Mouse (Mus musculus): ENCODE measurements around the gene Fgf3. TPM values are rescaled to one million over a fixed set of nuclear protein-coding genes. Genes with fewer than 3 reads are reported as not detected.

Gene Fgf3
- not detected in 2 replicates for polyA plus RNA-seq (2012; ENCODE audit: insufficient read depth, insufficient read length, low replicate concordance, missing spikeins)

- Histone ChIP-seq H3K4me1 (ENCODE audit: control insufficient read depth, insufficient read depth, low read length) (peaks cover 11% of the 10 kb centered on the region), H3K4me3 (ENCODE audit: insufficient read depth, low read depth, low read length) (peak within 1 kb of the TSS; percentile 36), H3K27ac (ENCODE audit: insufficient read depth, low read depth, low read length) (no peak within 1 kb of the TSS)
- TF ChIP-seq CTCF (IDR thresholded peaks at IDR 0.05; ENCODE audit: insufficient read depth, low read depth, low read length) (no peak), POLR2A (IDR thresholded peaks at IDR 0.05; ENCODE audit: insufficient read depth, low read depth, low read length) (no peak)
- 8% methylated on average over 43 of the region's 43 CpGs for WGBS
Measured at GRCm38 (mm10) chr7:144837891-144838488, at the start of gene Fgf3. Fgf3 (plus strand) TSS chr7:144838083.

GRCm38 (mm10) chr7:144788631-144789030 lies 49.3 kb upstream of the Fgf3 start:
- no peak overlapping the region for H3K27ac ChIP-seq (ENCODE audit: insufficient read depth, low read depth, low read length)
- H3K4me1 ChIP-seq (ENCODE audit: control insufficient read depth, insufficient read depth, low read length), result no peaks in the 10 kb centered on the region
- no peak overlapping the region for H3K4me3 ChIP-seq (ENCODE audit: insufficient read depth, low read depth, low read length)
- no peak for TF ChIP-seq POLR2A (IDR thresholded peaks at IDR 0.05; ENCODE audit: insufficient read depth, low read depth, low read length)
- TF ChIP-seq CTCF (IDR thresholded peaks at IDR 0.05; ENCODE audit: insufficient read depth, low read depth, low read length), result no peak
- WGBS, result 50% methylated on average over 4 of the region's 4 CpGs

GRCm38 (mm10) chr7:144789601-144790556 lies 48.0 kb upstream of the Fgf3 start:
- Histone ChIP-seq H3K4me1 (ENCODE audit: control insufficient read depth, insufficient read depth, low read length) (no peaks in the 10 kb centered on the region), H3K27ac (ENCODE audit: insufficient read depth, low read depth, low read length) (no peak overlapping the region), H3K4me3 (ENCODE audit: insufficient read depth, low read depth, low read length) (peak overlapping the region; percentile 3; the same call in 1 of the 2 replicates)
- 56% methylated on average over 36 of the region's 36 CpGs for WGBS
- TF ChIP-seq CTCF (IDR thresholded peaks at IDR 0.05; ENCODE audit: insufficient read depth, low read depth, low read length) (no peak), POLR2A (IDR thresholded peaks at IDR 0.05; ENCODE audit: insufficient read depth, low read depth, low read length) (no peak)

- Histone ChIP-seq H3K27ac (ENCODE audit: insufficient read depth, low read depth, low read length) (no peak overlapping the region), H3K4me1 (ENCODE audit: control insufficient read depth, insufficient read depth, low read length) (no peaks in the 10 kb centered on the region), H3K4me3 (ENCODE audit: insufficient read depth, low read depth, low read length) (no peak overlapping the region)
- TF ChIP-seq POLR2A (IDR thresholded peaks at IDR 0.05; ENCODE audit: insufficient read depth, low read depth, low read length) (no peak), CTCF (IDR thresholded peaks at IDR 0.05; ENCODE audit: insufficient read depth, low read depth, low read length) (no peak)
- WGBS, result 88% methylated on average over 7 of the region's 7 CpGs
Measured at GRCm38 (mm10) chr7:144791426-144791825, 46.5 kb upstream of the Fgf3 start.

GRCm38 (mm10) chr7:144793296-144793695 lies 44.6 kb upstream of the Fgf3 start:
- TF ChIP-seq CTCF (IDR thresholded peaks at IDR 0.05; ENCODE audit: insufficient read depth, low read depth, low read length), result no peak
- no peak for TF ChIP-seq POLR2A (IDR thresholded peaks at IDR 0.05; ENCODE audit: insufficient read depth, low read depth, low read length)
- H3K4me3 ChIP-seq (ENCODE audit: insufficient read depth, low read depth, low read length), result no peak overlapping the region
- no peak overlapping the region for H3K27ac ChIP-seq (ENCODE audit: insufficient read depth, low read depth, low read length)
- H3K4me1 ChIP-seq (ENCODE audit: control insufficient read depth, insufficient read depth, low read length), result no peaks in the 10 kb centered on the region
- 83% methylated on average over 10 of the region's 10 CpGs for WGBS

GRCm38 (mm10) chr7:144795976-144796474 lies 41.9 kb upstream of the Fgf3 start:
- TF ChIP-seq CTCF (IDR thresholded peaks at IDR 0.05; ENCODE audit: insufficient read depth, low read depth, low read length) (no peak), POLR2A (IDR thresholded peaks at IDR 0.05; ENCODE audit: insufficient read depth, low read depth, low read length) (no peak)
- WGBS, result 87% methylated on average over 9 of the region's 9 CpGs

GRCm38 (mm10) chr7:144796986-144797735 lies 40.7 kb upstream of the Fgf3 start:
- Histone ChIP-seq H3K4me3 (ENCODE audit: insufficient read depth, low read depth, low read length) (no peak overlapping the region), H3K4me1 (ENCODE audit: control insufficient read depth, insufficient read depth, low read length) (no peaks in the 10 kb centered on the region), H3K27ac (ENCODE audit: insufficient read depth, low read depth, low read length) (no peak overlapping the region)
- WGBS, result 70% methylated on average over 17 of the region's 17 CpGs
- TF ChIP-seq CTCF (IDR thresholded peaks at IDR 0.05; ENCODE audit: insufficient read depth, low read depth, low read length), result no peak
- no peak for TF ChIP-seq POLR2A (IDR thresholded peaks at IDR 0.05; ENCODE audit: insufficient read depth, low read depth, low read length)

More at GRCm38 (mm10) chr7:144795976-144796474, 41.9 kb upstream of the Fgf3 start:
- Histone ChIP-seq H3K4me3 (ENCODE audit: insufficient read depth, low read depth, low read length) (no peak overlapping the region), H3K4me1 (ENCODE audit: control insufficient read depth, insufficient read depth, low read length) (no peaks in the 10 kb centered on the region), H3K27ac (ENCODE audit: insufficient read depth, low read depth, low read length) (no peak overlapping the region)

- TF ChIP-seq CTCF (IDR thresholded peaks at IDR 0.05; ENCODE audit: insufficient read depth, low read depth, low read length) (peak; percentile 25; the same call in 1 of the 2 replicates), POLR2A (IDR thresholded peaks at IDR 0.05; ENCODE audit: insufficient read depth, low read depth, low read length) (no peak)
- Histone ChIP-seq H3K4me1 (ENCODE audit: control insufficient read depth, insufficient read depth, low read length) (no peaks in the 10 kb centered on the region), H3K27ac (ENCODE audit: insufficient read depth, low read depth, low read length) (no peak overlapping the region), H3K4me3 (ENCODE audit: insufficient read depth, low read depth, low read length) (no peak overlapping the region)
- WGBS, result 53% methylated on average over 1 of the region's 1 CpGs
Measured at GRCm38 (mm10) chr7:144798471-144798870, 39.4 kb upstream of the Fgf3 start.
